Mouse (Mus musculus) midbrain, embryonic 11.5 days (tissue): ENCODE results near the gene Rnf38. TPM values are rescaled to one million over a fixed set of nuclear protein-coding genes. Genes with fewer than 3 reads are reported as not detected.

Experiments used
- ATAC-seq: fragments of 200-750 bp; cut with Nextera tagmentation; 2 replicates; pipeline ENCODE4 v1.8.0; 2017; ENCODE audit warnings: moderate TSS enrichment, moderate library complexity; ENCODE audit not compliant: low FRiP score
- DNase-seq: peaks from one replicate; pipeline ENCODE4 v3.0.0; 2015; ENCODE audit warnings: low spot score; ENCODE audit errors: missing footprints
- H3K27ac ChIP-seq: fragments of 300-500 bp; sonication (generic); 2 replicates; pipeline ENCODE4 v1.5.1; 2014; ENCODE audit warnings: low read depth, low read length
- H3K27me3 ChIP-seq: fragments of 300-500 bp; sonication (generic); 2 replicates; pipeline ENCODE4 v1.6.1; 2014; ENCODE audit warnings: mild to moderate bottlenecking, low read length, moderate library complexity, mixed read lengths; ENCODE audit not compliant: control insufficient read depth, insufficient read depth
- H3K36me3 ChIP-seq: fragments of 300-500 bp; sonication (generic); 2 replicates; pipeline ENCODE4 v1.6.1; 2014; ENCODE audit warnings: mild to moderate bottlenecking, low read length, moderate library complexity, mixed read lengths; ENCODE audit not compliant: control insufficient read depth, insufficient read depth
- H3K4me1 ChIP-seq: fragments of 300-500 bp; sonication (generic); 2 replicates; pipeline ENCODE4 v1.6.1; 2014; ENCODE audit warnings: low read length; ENCODE audit not compliant: control insufficient read depth, insufficient read depth
- H3K4me2 ChIP-seq: fragments of 300-500 bp; sonication (generic); 2 replicates; pipeline ENCODE4 v1.6.1; 2014; ENCODE audit warnings: mild to moderate bottlenecking, moderate library complexity
- H3K4me3 ChIP-seq: fragments of 300-500 bp; sonication (generic); 2 replicates; pipeline ENCODE4 v1.5.1; 2014; ENCODE audit warnings: low read depth, low read length
- H3K9ac ChIP-seq: fragments of 300-500 bp; sonication (generic); 2 replicates; pipeline ENCODE4 v1.6.1; 2014; ENCODE audit warnings: low read length
- H3K9me3 ChIP-seq: fragments of 300-500 bp; sonication (generic); 2 replicates; pipeline ENCODE4 v1.6.1; 2016; ENCODE audit warnings: low read length; ENCODE audit not compliant: control insufficient read depth
- WGBS: fragments of 180-500 bp; shearing (Covaris S2); extraction: QIAGEN DNeasy Blood & Tissue Kit; methylation state at CpG from one replicate; pipeline ENCODE4 v1.1.7; 2014; 5-methylcytosine and 5-hydroxymethylcytosine counted together
- polyA plus RNA-seq: library from polyadenylated mRNA; unstranded; fragments of >200 nt; fragmentation: Nextera tagmentation; extraction: Ambion mirVana; gene quantifications from 2 replicates; pipeline ENCODE4 v1.2.1, GENCODE M21; 2014

Gene Rnf38
- polyA plus RNA-seq, 1 experiment from 2014 or later, result 52.4 TPM

- Histone ChIP-seq H3K4me3 (no peak overlapping the region), H3K4me2 (peak overlapping the region; percentile 63), H3K36me3 (no peaks in the 10 kb centered on the region), H3K9ac (no peak overlapping the region), H3K27me3 (no peaks in the 10 kb centered on the region), H3K27ac (no peak overlapping the region), H3K4me1 (peaks cover 33% of the 10 kb centered on the region), H3K9me3 (no peaks in the 10 kb centered on the region)
- WGBS, result 91% methylated on average over 5 of the region's 5 CpGs
- ATAC-seq (no peak), DNase-seq (no peak)
These were observed 69.0 kb downstream of the Rnf38 start for GRCm38 (mm10) chr4:44164621-44165020.

- DNase-seq (no peak), ATAC-seq (no peak)
- H3K4me1 ChIP-seq, result peaks cover 33% of the 10 kb centered on the region
- H3K9ac ChIP-seq, result no peak overlapping the region
- H3K9me3 ChIP-seq, result no peaks in the 10 kb centered on the region
- WGBS, result 84% methylated on average over 2 of the region's 2 CpGs
- no peak overlapping the region for H3K27ac ChIP-seq
- H3K4me3 ChIP-seq, result no peak overlapping the region
- no peak overlapping the region for H3K4me2 ChIP-seq
- no peaks in the 10 kb centered on the region for H3K36me3 ChIP-seq
- no peaks in the 10 kb centered on the region for H3K27me3 ChIP-seq
These were observed 70.6 kb downstream of the Rnf38 start for GRCm38 (mm10) chr4:44163034-44163433.

- ATAC-seq (no peak), DNase-seq (no peak)
- Histone ChIP-seq H3K27me3 (no peaks in the 10 kb centered on the region), H3K36me3 (no peaks in the 10 kb centered on the region), H3K4me2 (no peak overlapping the region), H3K9me3 (no peaks in the 10 kb centered on the region), H3K9ac (no peak overlapping the region), H3K27ac (no peak overlapping the region), H3K4me1 (peaks cover 30% of the 10 kb centered on the region), H3K4me3 (no peak overlapping the region)
- 66% methylated on average over 13 of the region's 13 CpGs for WGBS
These were observed 72.4 kb downstream of the Rnf38 start for GRCm38 (mm10) chr4:44160990-44161689.

- Histone ChIP-seq H3K27ac (no peak overlapping the region), H3K4me2 (no peak overlapping the region), H3K36me3 (no peaks in the 10 kb centered on the region), H3K9ac (no peak overlapping the region), H3K4me3 (no peak overlapping the region), H3K27me3 (no peaks in the 10 kb centered on the region), H3K4me1 (peaks cover 19% of the 10 kb centered on the region), H3K9me3 (no peaks in the 10 kb centered on the region)
- no peak for ATAC-seq
- WGBS, result 87% methylated on average over 8 of the region's 8 CpGs
- no peak for DNase-seq
These were observed 73.8 kb downstream of the Rnf38 start for GRCm38 (mm10) chr4:44159839-44160238.

- WGBS, result 87% methylated on average over 6 of the region's 6 CpGs
- no peaks in the 10 kb centered on the region for H3K27me3 ChIP-seq
- 0 out of 2 replicates have a peak, but pooled peaks cover 2% of the 10 kb centered on the region for H3K36me3 ChIP-seq
- no peaks in the 10 kb centered on the region for H3K9me3 ChIP-seq
- peaks cover 6% of the 10 kb centered on the region; the same call in 1 of the 2 replicates for H3K4me1 ChIP-seq
- DNase-seq (no peak), ATAC-seq (no peak)
- no peak overlapping the region for H3K4me3 ChIP-seq
- no peak overlapping the region for H3K27ac ChIP-seq
- no peak overlapping the region for H3K4me2 ChIP-seq
- no peak overlapping the region for H3K9ac ChIP-seq
These were observed 77.1 kb downstream of the Rnf38 start for GRCm38 (mm10) chr4:44156481-44156880.

- H3K9me3 ChIP-seq, result no peaks in the 10 kb centered on the region
- no peaks in the 10 kb centered on the region for H3K4me1 ChIP-seq
- peaks cover 2% of the 10 kb centered on the region; the same call in 1 of the 2 replicates for H3K36me3 ChIP-seq
- no peak overlapping the region for H3K9ac ChIP-seq
- ATAC-seq (no peak), DNase-seq (no peak)
- no peak overlapping the region for H3K27ac ChIP-seq
- H3K27me3 ChIP-seq, result no peaks in the 10 kb centered on the region
- H3K4me2 ChIP-seq, result no peak overlapping the region
- 93% methylated on average over 4 of the region's 4 CpGs for WGBS
- H3K4me3 ChIP-seq, result no peak overlapping the region
These were observed 78.7 kb downstream of the Rnf38 start for GRCm38 (mm10) chr4:44154884-44155283.

GRCm38 (mm10) chr4:44152904-44153303 is 80.7 kb downstream of the Rnf38 start:
- no peak overlapping the region for H3K27ac ChIP-seq
- peaks cover 12% of the 10 kb centered on the region; the same call in 1 of the 2 replicates for H3K36me3 ChIP-seq
- ATAC-seq (no peak), DNase-seq (no peak)
- 91% methylated on average over 4 of the region's 4 CpGs for WGBS
- H3K4me3 ChIP-seq, result no peak overlapping the region
- H3K4me1 ChIP-seq, result no peaks in the 10 kb centered on the region
- no peaks in the 10 kb centered on the region for H3K27me3 ChIP-seq
- H3K9me3 ChIP-seq, result no peaks in the 10 kb centered on the region
- H3K4me2 ChIP-seq, result no peak overlapping the region
- no peak overlapping the region for H3K9ac ChIP-seq

GRCm38 (mm10) chr4:44126805-44127204 is 106.8 kb downstream of the Rnf38 start:
- H3K4me2 ChIP-seq, result no peak overlapping the region
- no peak overlapping the region for H3K9ac ChIP-seq
- H3K4me3 ChIP-seq, result no peak overlapping the region
- ATAC-seq, result no peak
- H3K9me3 ChIP-seq, result no peaks in the 10 kb centered on the region
- H3K27me3 ChIP-seq, result no peaks in the 10 kb centered on the region
- H3K36me3 ChIP-seq, result peaks cover 21% of the 10 kb centered on the region
- WGBS, result 95% methylated on average over 12 of the region's 12 CpGs
- H3K4me1 ChIP-seq, result no peaks in the 10 kb centered on the region
- DNase-seq, result no peak
- no peak overlapping the region for H3K27ac ChIP-seq

GRCm38 (mm10) chr4:44119410-44120201 is 114.0 kb downstream of the Rnf38 start:
- DNase-seq (no peak), ATAC-seq (no peak)
- Histone ChIP-seq H3K36me3 (no peaks in the 10 kb centered on the region), H3K27me3 (no peaks in the 10 kb centered on the region), H3K9ac (no peak overlapping the region), H3K4me3 (no peak overlapping the region), H3K4me1 (no peaks in the 10 kb centered on the region), H3K27ac (no peak overlapping the region), H3K4me2 (no peak overlapping the region), H3K9me3 (no peaks in the 10 kb centered on the region)
- WGBS, result 51% methylated on average over 9 of the region's 9 CpGs
